Mouse (Mus musculus): Measurements from ENCODE around the gene AU022751.
A peak's percentile ranks its signal among the peaks of the same experiment; 100 is the strongest.
"Not testable (repeated sequence)": the region's sequence is repeated elsewhere in the genome, so short reads cannot be mapped to it uniquely, and the experiment has no call there.

The AU022751 gene

GRCm38 (mm10) chrX:6082954-6083680 lies at the start of gene AU022751:
TSS of gene AU022751 (minus strand) at chrX:6083419.
- DNase-seq: no peak

DNA sequence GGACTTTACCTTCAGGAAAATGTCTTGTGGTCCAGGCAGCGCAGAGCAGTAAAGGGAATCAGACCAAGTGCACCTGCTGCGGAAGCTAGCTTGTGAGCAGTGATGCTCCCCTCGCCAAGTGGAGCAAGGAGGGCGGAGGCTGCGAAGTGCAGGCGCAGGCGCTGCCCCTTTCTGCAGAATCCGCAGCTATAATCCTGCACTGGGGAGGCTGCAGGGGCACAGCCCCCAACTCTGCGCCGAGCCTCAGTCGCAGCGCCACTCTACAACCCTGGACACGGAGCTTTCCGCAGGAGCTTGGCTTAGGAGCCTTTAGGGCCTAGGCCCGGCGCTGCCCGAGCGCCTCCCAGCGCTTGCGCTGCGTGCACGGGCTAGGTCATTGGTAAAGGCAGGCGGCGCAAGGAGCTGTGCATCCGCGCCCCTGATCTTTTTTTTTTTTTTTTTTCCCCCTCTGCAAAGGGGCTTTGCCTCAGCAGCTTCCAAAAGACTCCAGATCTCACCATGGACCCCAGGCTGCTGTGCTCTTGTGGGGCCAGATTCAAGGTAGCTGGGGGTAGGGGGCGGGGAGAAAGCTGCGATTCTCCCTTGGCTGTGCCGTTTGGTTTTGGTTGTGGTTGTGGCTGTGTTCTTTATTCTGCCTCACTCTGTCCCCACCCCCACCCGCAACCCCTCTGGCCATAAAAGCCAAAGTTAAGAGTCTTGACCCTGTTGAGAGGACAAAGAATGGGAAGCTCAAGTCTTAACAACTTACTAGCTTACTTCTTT lies 9.0 kb upstream of the AU022751 start:
- DNase-seq: peak; percentile 81

GRCm38 (mm10) chrX:6091547-6091946 lies 8.3 kb upstream of the AU022751 start:
- DNase-seq: peak; percentile 10

- no peak for DNase-seq
These were observed 21.7 kb downstream of the AU022751 start for GRCm38 (mm10) chrX:6061563-6061962.

DNA sequence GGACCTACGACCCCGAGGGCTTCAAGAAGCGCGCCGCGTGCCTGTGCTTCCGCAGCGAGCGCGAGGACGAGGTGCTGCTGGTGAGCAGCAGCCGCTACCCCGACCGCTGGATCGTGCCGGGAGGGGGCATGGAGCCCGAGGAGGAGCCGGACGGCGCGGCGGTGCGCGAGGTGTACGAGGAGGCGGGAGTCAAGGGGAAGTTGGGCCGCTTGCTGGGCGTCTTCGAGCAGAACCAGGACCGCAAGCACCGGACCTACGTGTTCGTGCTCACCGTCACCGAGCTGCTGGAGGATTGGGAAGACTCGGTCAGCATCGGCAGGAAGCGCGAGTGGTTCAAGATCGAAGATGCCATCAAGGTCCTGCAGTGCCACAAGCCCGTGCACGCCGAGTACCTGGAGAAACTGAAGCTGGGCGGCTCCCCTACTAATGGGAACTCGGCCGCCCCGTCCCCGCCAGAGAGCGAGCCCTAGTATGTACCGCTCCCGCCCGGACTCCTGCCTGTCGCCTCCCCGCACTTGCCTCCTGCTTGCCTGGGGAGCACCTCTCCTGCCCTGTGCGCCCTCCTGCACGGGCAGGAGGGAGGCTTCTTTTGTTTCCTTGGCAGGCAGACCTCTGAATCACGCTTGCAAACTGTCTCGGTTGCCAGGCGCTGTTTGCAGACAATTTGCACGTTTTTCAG lies 35.1 kb downstream of the AU022751 start:
- DNase-seq: not testable (repeated sequence)

- DNase-seq: not testable (repeated sequence)
These were observed 35.9 kb downstream of the AU022751 start, which contains the start of gene Nudt11 for GRCm38 (mm10) chrX:6047066-6047935. TSS of gene Nudt11 (plus strand) at chrX:6047453.
